Mouse (Mus musculus): ENCODE measurements around the gene Nckap5. TPM values are rescaled to one million over a fixed set of nuclear protein-coding genes. Genes with fewer than 3 reads are reported as not detected.

Nckap5 gene
- polyA plus RNA-seq, 1 experiment from 2014 or later, result 11.5 TPM

DNA sequence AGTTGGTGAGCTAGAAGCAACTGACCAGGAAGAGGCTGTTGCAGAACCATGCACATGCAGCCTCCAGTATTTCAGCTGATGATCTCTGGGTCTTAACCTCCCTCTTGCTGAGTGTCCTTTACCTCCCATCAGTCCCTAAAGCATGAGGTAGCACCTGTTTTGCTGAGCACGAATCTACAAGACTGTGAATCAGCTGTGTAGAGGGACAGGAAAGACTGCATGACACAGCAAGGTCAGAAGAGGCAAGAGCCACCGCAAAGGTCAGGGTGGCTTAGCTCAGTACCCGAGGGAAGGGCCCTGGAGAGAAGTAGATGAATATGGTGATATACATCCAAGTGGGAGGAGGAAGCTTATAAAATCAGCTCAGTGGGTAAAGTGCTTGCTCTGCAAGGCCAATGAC, 66.4 kb downstream of the Nckap5 start:
- Histone ChIP-seq H3K9ac (replicated peaks) (no peak overlapping the region), H3K4me2 (no peak overlapping the region), H3K9me3 (replicated peaks) (no peaks in the 10 kb centered on the region), H3K4me1 (0 out of 2 replicates have a peak, but pooled peaks cover 7% of the 10 kb centered on the region), H3K4me3 (replicated peaks) (no peak overlapping the region), H3K27me3 (replicated peaks) (no peaks in the 10 kb centered on the region), H3K27ac (replicated peaks) (no peak overlapping the region), H3K36me3 (no peaks in the 10 kb centered on the region)
- WGBS, result 83% methylated on average over 3 of the region's 3 CpGs
- ATAC-seq (ENCODE audit: low FRiP score), result no peak

DNA sequence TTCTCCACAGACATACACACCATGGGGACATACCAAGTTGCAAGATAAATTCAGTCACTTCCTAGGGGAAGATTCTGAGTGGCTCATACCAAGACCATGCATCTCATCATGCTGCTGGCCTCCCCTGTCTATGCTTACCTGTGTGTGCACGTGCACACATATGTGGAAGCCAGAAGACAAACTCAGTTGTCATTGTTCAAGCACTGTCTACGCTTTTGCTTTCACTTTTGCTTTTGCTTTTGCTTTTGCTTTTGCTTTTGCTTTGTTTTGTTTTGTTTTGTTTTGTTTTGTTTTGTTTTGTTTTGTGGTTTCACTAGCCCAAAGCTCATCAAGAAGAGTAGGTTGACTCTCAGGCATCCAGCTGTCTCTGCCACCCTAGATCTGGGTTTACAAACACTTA, 67.4 kb downstream of the Nckap5 start:
- 94% methylated on average over 2 of the region's 2 CpGs for WGBS
- no peaks in the 10 kb centered on the region for H3K27me3 ChIP-seq (replicated peaks)

DNA sequence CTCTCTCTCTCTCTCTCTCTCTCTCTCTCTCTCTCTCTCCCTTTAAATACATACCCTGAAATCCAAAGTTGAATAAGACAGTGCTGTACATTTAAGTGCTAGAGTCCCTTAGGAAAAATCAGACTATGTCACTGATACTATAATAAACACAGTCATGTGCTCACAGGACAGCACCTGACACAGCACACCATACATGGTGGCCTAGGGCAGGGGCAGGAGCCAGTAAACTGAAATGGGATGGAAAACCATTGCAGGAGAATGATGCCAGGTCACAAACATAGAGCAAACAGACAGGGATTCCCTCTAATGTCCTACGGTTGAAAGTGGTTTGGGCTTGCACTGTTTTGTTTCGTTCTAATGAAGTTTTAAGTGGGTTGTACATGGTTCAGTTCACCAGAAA, 70.2 kb downstream of the Nckap5 start:
- no peak overlapping the region for H3K4me3 ChIP-seq (replicated peaks)

More for the DNA sequence above, 67.4 kb downstream of the Nckap5 start:
- Histone ChIP-seq H3K9me3 (replicated peaks) (no peaks in the 10 kb centered on the region), H3K27ac (replicated peaks) (no peak overlapping the region), H3K4me1 (0 out of 2 replicates have a peak, but pooled peaks cover 7% of the 10 kb centered on the region), H3K36me3 (no peaks in the 10 kb centered on the region), H3K9ac (replicated peaks) (no peak overlapping the region), H3K4me2 (no peak overlapping the region), H3K4me3 (replicated peaks) (no peak overlapping the region)
- ATAC-seq (ENCODE audit: low FRiP score), result no peak

DNA sequence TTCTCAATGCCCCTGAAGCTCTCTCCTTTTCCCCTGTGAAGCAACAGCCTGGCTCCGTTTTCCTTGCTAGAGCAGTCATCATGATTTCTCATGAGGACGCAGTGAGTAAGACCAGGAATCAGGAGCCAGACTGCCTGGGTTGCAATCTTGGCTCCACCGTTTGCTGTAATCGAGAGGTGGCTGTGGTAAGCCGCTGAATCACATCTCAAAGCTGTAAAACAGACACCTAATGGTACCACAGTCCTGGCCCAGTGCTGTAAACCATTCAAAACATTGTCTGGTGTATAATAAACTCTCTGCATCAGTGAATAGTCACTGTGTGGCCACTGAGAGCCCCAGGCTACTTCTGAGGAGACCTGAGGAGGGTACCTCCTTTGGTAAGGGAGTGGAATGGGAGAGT, 74.9 kb downstream of the Nckap5 start:
- no peaks in the 10 kb centered on the region for H3K9me3 ChIP-seq (replicated peaks)
- peaks cover 18% of the 10 kb centered on the region for H3K4me1 ChIP-seq
- no peaks in the 10 kb centered on the region for H3K36me3 ChIP-seq
- H3K9ac ChIP-seq (replicated peaks), result no peak overlapping the region
- no peak overlapping the region for H3K4me2 ChIP-seq
- H3K27ac ChIP-seq (replicated peaks), result no peak overlapping the region
- no peak for ATAC-seq (ENCODE audit: low FRiP score)
- H3K27me3 ChIP-seq (replicated peaks), result no peaks in the 10 kb centered on the region
- no peak overlapping the region for H3K4me3 ChIP-seq (replicated peaks)
- WGBS, result 19% methylated on average over 5 of the region's 5 CpGs

More for the DNA sequence above, 70.2 kb downstream of the Nckap5 start:
- 28% methylated on average over 2 of the region's 2 CpGs for WGBS
- no peak overlapping the region for H3K27ac ChIP-seq (replicated peaks)
- H3K36me3 ChIP-seq, result no peaks in the 10 kb centered on the region
- no peak overlapping the region for H3K9ac ChIP-seq (replicated peaks)
- 0 out of 2 replicates have a peak, but pooled peaks cover 2% of the 10 kb centered on the region for H3K4me1 ChIP-seq
- no peak overlapping the region for H3K4me2 ChIP-seq
- no peak for ATAC-seq (ENCODE audit: low FRiP score)
- no peaks in the 10 kb centered on the region for H3K27me3 ChIP-seq (replicated peaks)
- H3K9me3 ChIP-seq (replicated peaks), result no peaks in the 10 kb centered on the region

DNA sequence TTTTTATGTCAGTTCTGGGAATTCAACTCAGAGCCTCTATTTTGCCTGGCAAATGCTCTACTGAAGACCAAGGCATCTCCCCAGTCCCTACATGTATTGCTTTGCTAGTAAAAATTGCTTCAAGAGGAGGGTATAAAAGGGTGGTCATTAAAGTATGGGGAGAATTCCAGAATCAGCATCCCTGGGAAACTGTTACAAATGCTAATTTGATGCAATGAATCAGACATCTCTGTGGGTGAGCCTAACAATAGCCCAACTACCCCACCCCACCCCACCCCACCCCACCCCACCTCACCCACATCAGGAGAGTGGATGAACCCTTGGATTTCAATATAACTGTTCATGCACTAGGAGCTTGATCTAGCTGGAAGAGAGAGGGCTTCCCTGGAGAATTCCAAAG, 77.0 kb downstream of the Nckap5 start:
- no peak overlapping the region for H3K4me2 ChIP-seq
- H3K27ac ChIP-seq (replicated peaks), result no peak overlapping the region
- no peaks in the 10 kb centered on the region for H3K27me3 ChIP-seq (replicated peaks)
- no peaks in the 10 kb centered on the region for H3K36me3 ChIP-seq
- no peak overlapping the region for H3K4me3 ChIP-seq (replicated peaks)
- no peak overlapping the region for H3K9ac ChIP-seq (replicated peaks)
- no peaks in the 10 kb centered on the region for H3K9me3 ChIP-seq (replicated peaks)
- H3K4me1 ChIP-seq, result peaks cover 19% of the 10 kb centered on the region
- ATAC-seq (ENCODE audit: low FRiP score), result no peak

DNA sequence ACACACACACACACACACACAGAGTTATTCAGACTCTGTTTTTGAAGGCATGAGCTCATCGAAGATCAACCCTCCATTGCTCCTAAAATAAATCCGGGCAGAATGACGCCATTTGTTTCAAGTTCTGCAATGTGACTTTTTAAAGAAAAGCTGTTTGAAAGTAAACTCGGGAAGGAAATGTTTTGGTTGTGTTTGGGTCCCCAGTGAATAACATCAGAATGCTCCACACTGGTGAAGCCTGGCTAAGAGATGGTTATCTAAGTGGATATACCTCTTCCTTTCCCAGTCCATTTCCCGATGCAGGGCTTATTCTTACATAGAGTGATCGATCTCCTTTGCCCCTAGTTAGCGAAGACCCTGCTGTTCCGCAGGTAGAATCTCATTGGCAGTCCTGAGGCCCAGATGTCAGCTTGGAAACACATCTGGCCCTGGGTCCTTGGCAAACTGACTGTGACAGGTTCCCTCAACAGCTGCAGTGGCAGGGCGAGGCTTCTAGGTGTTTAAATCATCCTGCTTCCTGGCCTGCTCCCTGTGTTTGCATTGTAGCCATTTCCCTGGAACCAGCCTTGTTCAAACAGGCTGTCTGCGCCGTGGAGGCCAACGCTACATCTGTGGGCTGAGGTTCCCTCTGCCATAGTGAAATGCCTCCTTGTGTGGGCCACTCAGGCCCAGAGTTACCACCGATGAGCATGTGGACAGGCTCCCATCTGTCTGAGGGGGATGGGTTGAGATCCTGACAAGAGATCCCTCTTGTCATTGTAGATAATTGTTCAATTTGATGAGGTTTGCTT, 78.2 kb downstream of the Nckap5 start:
- no peaks in the 10 kb centered on the region for H3K27me3 ChIP-seq (replicated peaks)
- peaks cover 19% of the 10 kb centered on the region for H3K4me1 ChIP-seq
- ATAC-seq (ENCODE audit: low FRiP score), result no peak
- 64% methylated on average over 13 of the region's 13 CpGs for WGBS
- H3K9ac ChIP-seq (replicated peaks), result no peak overlapping the region
- no peak overlapping the region for H3K4me3 ChIP-seq (replicated peaks)
- H3K36me3 ChIP-seq, result no peaks in the 10 kb centered on the region
- no peaks in the 10 kb centered on the region for H3K9me3 ChIP-seq (replicated peaks)
- H3K27ac ChIP-seq (replicated peaks), result no peak overlapping the region
- H3K4me2 ChIP-seq, result no peak overlapping the region

DNA sequence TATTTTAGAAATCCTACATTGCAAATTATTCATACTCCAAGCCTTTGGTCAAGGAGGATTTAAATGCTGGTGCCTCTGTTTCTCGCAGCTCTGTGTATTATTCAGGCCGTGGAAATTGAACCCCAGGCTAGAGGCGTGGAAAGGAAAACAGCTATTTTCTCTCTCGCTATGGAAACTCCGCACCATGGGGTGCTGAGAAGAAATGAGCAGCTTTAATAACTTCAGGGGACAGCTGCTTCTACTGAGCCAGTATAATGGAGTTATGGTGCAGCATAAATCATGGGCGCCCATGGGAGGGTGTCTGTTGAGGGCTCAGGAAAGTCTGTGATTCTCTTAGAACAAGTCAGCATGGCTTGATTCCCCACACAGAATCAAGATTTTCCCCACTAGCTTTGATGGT, 79.5 kb downstream of the Nckap5 start:
- Histone ChIP-seq H3K4me1 (peaks cover 19% of the 10 kb centered on the region), H3K9ac (replicated peaks) (no peak overlapping the region), H3K9me3 (replicated peaks) (no peaks in the 10 kb centered on the region), H3K27me3 (replicated peaks) (no peaks in the 10 kb centered on the region), H3K27ac (replicated peaks) (peak overlapping the region; percentile 48; the same call in 1 of the 2 replicates), H3K36me3 (no peaks in the 10 kb centered on the region), H3K4me3 (replicated peaks) (no peak overlapping the region), H3K4me2 (no peak overlapping the region)
- peak; percentile 70 for ATAC-seq (ENCODE audit: low FRiP score)
- WGBS, result 22% methylated on average over 6 of the region's 6 CpGs

DNA sequence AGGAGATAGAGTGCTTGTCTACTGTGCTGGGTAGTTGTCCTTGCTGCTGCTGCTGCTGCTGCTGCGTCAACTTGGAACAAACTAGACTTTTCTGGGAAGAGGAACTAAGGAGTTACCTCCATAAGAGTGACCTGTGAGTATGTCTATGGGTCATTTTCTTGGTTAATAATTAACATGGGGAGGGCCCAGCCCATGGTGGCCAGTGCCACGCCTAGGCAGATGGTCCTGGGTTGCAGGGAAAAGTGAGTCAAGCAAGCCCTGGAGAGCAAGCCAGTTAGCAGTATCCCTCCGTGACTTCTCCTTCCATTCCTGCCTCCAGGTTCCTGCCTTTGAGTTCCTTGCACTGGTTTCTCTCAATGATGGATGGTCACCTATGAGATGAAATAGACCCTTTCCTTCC, 80.4 kb downstream of the Nckap5 start:
- 97% methylated on average over 3 of the region's 3 CpGs for WGBS
- Histone ChIP-seq H3K36me3 (no peaks in the 10 kb centered on the region), H3K4me1 (peaks cover 24% of the 10 kb centered on the region), H3K27ac (replicated peaks) (no peak overlapping the region), H3K9ac (replicated peaks) (no peak overlapping the region), H3K4me3 (replicated peaks) (no peak overlapping the region), H3K27me3 (replicated peaks) (no peaks in the 10 kb centered on the region), H3K9me3 (replicated peaks) (no peaks in the 10 kb centered on the region), H3K4me2 (no peak overlapping the region)
- ATAC-seq (ENCODE audit: low FRiP score), result no peak

DNA sequence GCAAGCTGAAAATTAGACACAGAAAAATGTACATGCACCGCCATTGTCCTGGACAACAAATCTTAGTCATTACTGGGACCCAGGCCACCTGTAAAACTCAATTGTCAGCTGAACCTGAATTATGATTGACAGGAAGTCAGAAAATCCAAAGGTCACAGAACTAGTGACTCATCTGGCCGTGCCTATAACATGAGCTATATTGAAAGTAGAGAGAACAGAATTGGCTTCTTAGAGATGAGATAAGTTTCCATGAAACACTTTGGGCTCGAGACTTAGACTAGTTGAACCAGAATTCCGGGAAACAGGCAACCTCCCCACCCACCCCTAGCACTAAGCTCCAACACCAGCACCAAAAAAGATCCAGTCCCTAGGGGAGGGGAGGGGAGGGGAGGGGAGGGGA, 82.7 kb downstream of the Nckap5 start:
- H3K36me3 ChIP-seq, result no peaks in the 10 kb centered on the region
- 85% methylated on average over 4 of the region's 4 CpGs for WGBS

DNA sequence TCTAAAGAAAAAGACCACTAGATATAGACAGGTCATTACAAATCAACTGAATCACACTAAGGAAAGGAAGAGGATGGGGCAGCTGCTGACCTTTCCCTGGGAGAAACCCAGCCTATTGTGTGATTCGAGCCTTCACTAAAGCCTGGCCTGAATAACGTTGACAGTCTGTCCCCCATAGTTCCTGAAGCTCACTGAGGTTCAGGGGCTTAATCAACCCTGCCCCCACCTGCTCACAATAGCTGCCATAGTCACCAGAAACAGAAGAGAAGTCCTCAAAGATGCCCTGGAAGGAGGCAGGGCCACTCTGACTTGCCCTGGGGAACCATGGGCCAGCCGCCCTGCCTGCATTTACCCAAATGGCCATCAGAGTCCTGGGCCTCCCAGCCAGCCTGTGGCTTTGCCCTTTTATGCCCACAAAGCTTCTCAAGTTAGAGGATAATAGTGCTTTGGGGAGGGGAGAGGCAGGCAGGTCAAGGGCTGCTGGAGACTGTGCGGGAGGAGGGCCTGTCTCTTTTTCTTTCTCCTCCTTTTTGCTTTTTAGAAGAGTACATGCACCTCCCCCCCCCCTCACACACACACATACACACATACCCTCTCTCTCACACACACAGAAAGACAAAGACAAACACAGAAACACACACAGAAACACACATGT, 85.0 kb downstream of the Nckap5 start:
- Histone ChIP-seq H3K36me3 (no peaks in the 10 kb centered on the region), H3K9me3 (replicated peaks) (no peaks in the 10 kb centered on the region), H3K4me1 (peaks cover 12% of the 10 kb centered on the region; the same call in 1 of the 2 replicates), H3K9ac (replicated peaks) (no peak overlapping the region), H3K4me2 (no peak overlapping the region), H3K27ac (replicated peaks) (0 out of 2 replicates have a peak overlapping the region, but pooled peaks have one; percentile 11), H3K27me3 (replicated peaks) (no peaks in the 10 kb centered on the region), H3K4me3 (replicated peaks) (no peak overlapping the region)
- 18% methylated on average over 4 of the region's 4 CpGs for WGBS
- no peak for ATAC-seq (ENCODE audit: low FRiP score)

More for the DNA sequence above, 82.7 kb downstream of the Nckap5 start:
- Histone ChIP-seq H3K27ac (replicated peaks) (no peak overlapping the region), H3K27me3 (replicated peaks) (no peaks in the 10 kb centered on the region), H3K4me1 (peaks cover 29% of the 10 kb centered on the region), H3K4me3 (replicated peaks) (no peak overlapping the region), H3K9me3 (replicated peaks) (no peaks in the 10 kb centered on the region), H3K4me2 (no peak overlapping the region), H3K9ac (replicated peaks) (no peak overlapping the region)
- ATAC-seq (ENCODE audit: low FRiP score), result no peak

DNA sequence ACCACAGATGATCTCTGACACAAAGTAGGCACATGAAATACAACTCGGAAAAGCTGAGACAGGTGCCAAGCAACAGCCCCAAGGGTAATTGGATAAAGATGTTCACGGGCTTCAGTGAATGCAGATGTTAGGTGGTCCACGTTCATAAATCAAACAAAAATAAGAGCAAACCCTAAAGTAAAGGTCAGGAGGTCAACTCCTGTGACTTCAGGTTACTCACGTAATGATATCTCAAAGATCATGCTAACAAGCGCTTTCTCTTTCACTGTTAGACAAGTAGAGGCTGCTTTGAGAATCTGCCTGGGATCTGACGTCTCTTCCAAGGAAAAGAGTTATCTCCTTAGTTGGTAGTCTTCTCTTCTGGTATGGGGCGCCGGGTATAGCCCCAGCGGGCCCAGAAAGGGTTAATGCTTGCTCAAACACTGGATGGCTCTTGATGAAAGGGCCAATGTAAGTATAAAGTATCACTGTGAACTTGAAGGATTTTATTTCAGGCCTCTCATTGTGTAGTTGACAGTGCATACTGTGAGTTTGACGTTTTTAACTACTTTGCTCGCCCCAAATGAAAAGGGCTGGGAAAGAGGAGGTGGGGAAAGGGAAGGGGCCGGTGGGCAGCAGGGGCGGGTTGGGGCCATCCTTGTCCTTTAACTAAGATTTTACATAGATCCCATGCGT, 85.8 kb downstream of the Nckap5 start:
- Histone ChIP-seq H3K27me3 (replicated peaks) (no peaks in the 10 kb centered on the region), H3K9ac (replicated peaks) (no peak overlapping the region), H3K36me3 (no peaks in the 10 kb centered on the region), H3K4me2 (no peak overlapping the region), H3K27ac (replicated peaks) (no peak overlapping the region), H3K9me3 (replicated peaks) (no peaks in the 10 kb centered on the region), H3K4me3 (replicated peaks) (no peak overlapping the region), H3K4me1 (peaks cover 12% of the 10 kb centered on the region; the same call in 1 of the 2 replicates)
- WGBS, result 26% methylated on average over 14 of the region's 14 CpGs
- no peak for ATAC-seq (ENCODE audit: low FRiP score)

Data from neural tube, embryonic 15.5 days (tissue).